Mouse (Mus musculus): Measurements from ENCODE around the gene Pced1b.

The Pced1b gene

DNA sequence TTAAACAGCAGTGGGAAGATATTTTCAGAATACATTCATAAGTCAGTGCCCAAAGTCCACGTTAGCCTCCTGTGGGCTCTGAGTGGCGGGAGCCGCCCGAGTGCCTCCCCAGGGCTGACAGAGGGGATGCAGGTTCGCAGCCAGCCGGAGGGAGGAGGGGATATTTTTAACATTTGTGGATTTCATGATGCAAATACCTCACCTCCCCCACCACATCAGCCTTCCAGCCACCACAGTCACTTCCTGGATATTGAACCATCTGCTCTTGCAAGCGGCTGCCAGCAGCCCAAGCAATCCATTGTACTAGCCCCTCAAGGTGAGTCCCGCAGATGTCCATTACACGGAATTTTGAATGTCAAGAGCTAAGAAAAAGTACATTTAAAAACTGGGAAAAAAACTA is 95.4 kb downstream of the Pced1b start:
- in situ Hi-C loops (cut with MboI, MseI), result no loop called here

DNA sequence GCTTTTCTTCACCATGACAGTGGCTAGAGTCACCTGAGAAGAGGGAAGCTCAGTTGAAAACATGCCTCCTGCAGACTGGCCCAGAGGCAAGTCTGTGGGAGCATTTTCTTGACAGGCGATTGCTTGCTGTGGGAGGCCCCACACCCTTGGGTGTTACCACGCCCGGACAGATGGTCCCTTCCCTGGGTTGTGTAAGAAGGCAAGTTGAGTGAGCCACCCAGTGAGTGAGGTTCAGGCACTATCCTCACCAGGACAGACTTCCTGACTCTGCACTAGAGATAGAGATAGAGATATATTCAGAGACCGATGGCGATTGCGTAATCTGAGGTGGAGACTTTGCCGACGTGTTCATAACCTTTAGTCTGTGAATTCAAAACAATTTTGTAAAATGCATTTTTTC is 96.0 kb downstream of the Pced1b start:
- in situ Hi-C loops (cut with MboI, MseI), result no loop called here

DNA sequence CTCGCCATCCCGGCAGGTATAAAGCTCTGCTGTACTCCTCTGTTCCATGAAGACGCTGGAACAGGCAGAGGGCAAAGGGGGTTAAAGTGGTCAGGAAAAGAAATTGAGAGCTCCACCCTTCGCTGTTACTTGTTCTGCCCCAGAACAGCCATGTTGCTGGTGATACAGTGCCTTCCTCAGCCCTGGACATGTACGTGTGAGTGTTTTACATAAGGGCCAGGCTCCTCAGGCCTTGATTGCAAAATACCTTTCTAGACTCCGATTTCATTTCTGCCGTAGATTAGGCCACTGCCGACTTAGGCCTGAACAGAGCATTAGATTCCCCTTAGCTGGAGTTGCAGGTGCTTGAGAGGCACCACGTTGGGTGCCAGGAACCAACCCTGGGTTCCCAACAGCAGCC is 97.0 kb downstream of the Pced1b start:
- in situ Hi-C loops (cut with MboI, MseI), result no loop called here

DNA sequence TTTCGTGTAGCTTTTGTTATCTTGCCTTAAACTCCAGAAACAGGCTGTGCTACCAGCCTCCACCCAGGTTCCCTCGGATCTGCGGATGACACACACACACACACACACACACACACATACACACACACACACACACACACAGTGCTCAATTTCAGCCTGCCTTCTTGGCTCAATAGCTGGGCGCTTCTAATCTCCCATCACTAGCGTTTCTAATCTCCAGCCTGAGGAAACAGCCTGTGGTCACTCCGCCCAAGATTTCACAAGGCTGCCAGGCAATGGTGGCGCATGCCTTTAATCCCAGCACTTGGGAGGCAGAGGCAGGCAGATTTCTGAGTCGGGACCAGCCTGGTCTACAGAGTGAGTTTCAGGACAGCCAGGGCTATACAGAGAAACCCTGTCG is 98.2 kb downstream of the Pced1b start:
- in situ Hi-C loops (cut with MboI, MseI), result no loop called here

DNA sequence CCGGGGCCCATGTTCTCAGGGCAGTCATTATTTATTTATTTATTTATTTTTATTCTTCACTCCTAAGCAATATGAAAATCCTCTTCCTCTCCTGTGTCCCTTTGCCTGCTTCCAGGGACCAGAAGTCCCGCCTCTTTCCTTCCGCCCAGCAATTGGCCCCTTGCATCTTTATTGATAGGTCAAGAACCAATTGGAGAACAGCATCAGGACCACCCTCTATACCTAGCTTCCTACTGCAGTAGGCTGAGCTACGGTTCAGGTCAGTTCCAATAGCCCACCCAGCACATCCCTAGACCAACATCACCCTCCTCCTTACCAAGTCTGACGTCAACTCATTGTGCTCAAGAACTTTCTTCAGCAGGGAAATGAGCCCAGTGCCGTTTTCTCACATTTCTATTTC is 99.0 kb downstream of the Pced1b start:
- in situ Hi-C loops (cut with MboI, MseI), result no loop called here

DNA sequence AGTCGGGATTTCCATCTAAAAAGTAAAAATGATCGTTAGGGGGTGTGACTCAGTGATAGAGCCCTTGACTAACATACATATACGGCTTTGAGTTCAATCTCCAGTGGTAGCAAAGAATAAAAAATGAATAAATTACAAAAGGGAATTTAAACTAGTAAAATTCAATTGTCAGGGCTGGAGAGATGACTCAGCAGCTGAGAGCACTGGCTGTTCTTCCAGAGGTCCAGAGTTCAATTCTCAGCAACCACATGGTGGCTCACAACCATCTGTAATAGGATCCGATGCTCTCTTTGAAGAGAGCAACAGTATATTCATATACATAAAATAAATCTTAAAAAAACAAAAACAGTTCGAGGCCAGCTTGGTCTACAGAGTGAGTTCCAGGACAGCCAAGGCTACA is 99.5 kb downstream of the Pced1b start:
- in situ Hi-C loops (cut with MboI, MseI), result no loop called here

DNA sequence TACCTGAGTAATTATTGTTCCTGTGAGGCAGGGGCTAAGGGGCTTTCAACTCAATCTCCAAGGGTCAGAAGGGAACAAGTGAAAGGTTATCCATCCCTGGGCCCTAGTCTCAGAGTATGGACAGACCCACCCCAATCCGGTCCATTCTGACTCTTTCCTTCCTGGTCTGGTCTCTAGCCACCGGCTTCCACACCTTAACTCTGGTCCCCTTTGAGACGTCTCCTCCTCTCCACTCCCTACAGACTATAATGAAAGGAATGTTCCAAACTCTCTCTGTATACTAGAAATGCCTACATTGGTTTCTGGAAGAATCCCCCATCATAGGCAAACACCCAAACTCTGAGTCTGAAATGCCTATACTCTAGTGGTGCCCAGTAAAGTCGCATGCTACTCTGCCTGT is 100.0 kb downstream of the Pced1b start:
- in situ Hi-C loops (cut with MboI, MseI), result no loop called here

DNA sequence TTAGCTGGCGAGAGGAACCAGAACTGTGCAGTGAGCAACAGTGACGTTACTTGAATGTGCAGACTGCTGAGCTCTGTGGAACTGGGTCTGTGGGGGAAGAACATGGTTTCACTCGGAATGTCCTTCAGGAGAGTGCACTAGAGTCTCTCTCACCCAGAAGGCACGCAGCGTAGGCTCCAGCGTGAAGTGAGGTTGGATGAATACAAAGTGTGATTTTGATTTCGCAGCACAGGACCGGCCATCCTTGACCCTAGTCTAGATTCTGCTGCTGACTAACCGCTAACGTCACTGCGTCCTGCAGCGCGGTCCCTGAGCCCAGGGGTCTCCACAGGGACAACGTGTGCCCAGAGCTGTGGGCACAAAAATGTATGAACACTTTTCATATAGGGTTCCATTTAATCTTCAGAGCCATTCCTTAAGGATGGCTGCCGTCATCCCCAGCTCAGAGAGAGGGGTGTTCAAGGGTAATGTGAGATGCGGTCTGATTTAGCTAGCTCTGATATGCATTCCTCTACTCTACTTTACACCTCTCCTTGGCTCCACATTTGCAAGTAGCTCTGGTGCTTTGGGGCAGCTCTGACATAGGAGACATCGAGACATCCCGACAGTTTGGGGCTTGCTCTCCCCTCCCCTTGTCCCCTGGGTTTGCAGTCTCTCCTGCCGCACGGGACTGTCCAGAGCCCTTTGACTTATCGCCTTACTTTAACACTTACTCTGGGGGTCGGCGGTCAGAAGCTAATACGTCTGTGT is 101.8 kb downstream of the Pced1b start:
- in situ Hi-C loops (cut with MboI, MseI), result no loop called here

DNA sequence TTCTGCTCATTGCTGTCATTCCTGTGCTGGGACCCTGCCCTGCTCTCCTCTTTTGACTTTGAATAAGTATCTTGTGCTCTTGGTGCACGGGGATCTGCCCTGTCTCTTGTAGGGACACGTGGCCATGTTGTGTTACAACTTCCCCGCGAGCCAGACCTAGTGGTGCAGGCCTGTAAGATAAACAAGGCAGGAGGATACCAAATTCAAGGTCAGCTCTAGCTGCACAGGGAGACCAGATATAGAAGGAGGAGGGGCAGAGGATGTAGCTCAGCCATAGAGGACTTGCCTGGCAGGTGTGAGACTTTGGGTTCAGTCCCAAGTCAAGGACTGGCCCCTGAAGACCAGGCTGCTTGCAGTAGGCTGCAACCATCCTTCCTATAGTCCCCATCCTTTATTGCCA is 103.6 kb downstream of the Pced1b start:
- in situ Hi-C loops (cut with MboI, MseI), result loop anchor here (25.0 kb wide), 1 partner anchor 638 kb away; no protein-coding TSS in a partner anchor

DNA sequence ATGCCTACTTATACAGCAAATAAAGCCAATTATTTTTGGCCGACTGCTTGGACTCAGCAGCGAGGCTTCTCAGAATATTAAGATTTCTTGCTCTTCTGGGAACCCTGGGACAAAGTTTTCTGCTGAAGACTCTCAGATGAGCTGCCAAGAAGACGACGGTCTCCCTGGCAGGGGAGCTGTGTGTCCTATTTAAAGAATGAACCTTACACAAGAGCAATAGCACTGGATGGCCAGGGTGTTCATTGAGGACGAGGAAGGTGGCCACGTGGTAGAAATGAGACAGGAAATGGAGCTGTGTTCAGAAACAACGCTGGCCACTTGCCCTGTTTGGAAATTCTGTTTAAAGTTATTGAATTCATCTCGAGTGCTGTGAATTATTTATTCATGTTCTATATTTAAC is 104.1 kb downstream of the Pced1b start:
- in situ Hi-C loops (cut with MboI, MseI), result loop anchor here (25.0 kb wide), 1 partner anchor 639 kb away; no protein-coding TSS in a partner anchor

DNA sequence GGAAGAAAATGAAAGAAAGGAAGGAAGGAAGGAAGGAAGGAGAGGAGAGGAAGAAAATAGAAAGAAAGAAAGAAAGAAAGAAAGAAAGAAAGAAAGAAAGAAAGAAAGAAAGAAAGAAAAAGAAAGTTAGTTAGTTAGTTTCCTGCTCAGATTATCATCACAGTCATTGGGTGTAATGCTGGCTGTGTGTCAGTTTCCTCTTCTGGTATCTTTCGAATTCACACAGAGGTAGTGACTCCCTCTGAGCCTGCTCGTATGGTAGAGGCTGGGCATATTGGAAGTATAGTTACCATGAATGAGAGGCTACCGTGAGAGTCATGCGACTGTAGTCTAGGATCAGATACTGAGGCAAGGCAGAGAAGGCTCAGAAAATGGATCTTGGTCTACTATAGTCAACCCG is 104.8 kb downstream of the Pced1b start:
- in situ Hi-C loops (cut with MboI, MseI), result loop anchor here (25.0 kb wide), 1 partner anchor 639 kb away; no protein-coding TSS in a partner anchor

DNA sequence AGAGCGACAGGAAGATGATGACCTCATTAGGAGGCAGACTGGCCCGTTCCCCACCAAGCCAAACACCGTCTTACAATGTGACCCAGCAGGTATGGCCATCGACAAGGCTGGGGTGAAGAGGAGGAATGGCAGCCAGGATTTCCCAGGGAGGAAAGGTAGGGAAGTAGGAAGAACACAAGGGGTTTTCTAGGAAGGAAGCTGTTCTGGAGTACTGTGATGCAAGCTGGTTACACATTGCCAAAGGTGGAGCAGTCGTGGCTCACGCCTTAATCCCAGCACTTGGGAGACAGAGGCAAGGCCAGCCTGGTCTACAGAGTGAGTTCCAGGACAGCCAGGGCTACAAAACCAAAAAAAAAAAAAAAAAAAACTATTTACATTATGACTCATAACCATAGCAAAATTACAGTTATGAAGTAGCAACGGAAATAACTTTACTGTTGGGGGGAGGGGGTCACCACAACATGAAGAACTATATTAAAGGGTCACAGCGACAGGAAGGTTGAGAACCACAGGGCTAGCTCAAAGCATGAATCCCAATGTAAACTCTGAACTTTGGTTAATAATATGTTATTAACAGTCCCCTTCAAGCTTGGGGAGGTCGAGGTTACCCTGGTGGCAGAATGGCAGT is 108.9 kb downstream of the Pced1b start:
- in situ Hi-C loops (cut with MboI, MseI), result loop anchor here (25.0 kb wide), 1 partner anchor 643 kb away; no protein-coding TSS in a partner anchor

DNA sequence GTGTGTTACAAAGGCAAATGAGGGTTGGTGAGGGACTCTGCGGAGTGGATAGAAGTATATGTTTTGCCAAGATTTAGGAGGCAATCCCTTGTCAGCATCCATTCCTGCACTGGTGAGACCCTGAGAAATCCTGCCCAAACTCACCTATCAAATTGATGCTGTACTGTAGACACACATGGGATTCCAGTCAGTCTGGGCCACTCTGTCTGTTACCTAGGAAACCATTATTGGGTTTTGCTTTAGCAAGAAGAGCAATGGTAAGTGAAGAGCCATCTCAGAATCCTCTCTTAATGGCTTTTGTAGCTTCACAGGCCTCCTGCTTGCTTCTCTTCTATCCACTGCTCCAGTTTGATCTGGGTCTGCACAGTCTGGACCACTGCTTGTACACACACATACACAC is 110.1 kb downstream of the Pced1b start:
- in situ Hi-C loops (cut with MboI, MseI), result loop anchor here (25.0 kb wide), 1 partner anchor 645 kb away; no protein-coding TSS in a partner anchor

DNA sequence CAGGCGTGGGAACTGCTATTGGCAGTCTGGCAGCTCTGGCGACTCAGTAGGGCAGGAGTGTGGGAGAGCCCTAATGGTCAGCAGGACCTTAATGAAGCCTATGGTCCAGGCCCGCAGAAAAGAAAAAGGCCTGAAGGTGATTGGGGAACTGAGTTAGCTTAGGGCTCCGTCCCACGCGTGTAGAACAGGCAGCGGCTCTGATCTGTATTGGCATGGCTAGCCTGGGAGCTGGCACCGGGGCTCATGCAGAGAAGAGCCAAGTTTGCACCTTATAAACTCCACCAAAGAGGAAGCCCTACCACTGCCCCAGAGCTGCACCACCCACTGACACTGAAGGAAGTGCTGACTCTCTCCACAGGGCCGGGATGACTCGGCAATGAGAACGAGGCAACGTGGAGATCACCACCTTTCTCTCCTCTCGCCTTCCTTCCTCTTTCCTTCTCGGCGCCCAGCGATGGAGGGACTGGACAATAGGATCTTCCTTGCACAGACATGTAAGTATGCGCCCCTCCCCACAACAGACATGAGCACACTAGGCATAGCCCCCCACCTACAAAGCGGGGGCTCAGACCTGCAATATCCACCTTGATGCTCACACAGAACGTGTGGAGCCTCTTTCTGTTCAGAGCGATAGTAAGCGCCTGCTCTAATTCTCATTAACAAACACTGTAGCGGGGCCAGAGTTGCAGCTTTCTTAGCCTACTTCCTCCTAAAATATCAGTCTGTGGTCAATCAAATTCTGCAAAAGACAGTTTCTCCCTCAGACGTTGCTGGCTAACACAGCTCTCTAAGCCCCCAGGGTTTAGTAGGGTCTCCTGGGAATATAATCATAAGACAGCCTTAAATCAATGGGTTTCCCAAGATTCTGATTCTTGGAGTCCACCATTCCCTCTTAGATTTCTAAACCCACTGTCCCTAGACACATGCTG is 114.2 kb downstream of the Pced1b start:
- in situ Hi-C loops (cut with MboI, MseI), result loop anchor here (25.0 kb wide), 1 partner anchor 649 kb away; no protein-coding TSS in a partner anchor

DNA sequence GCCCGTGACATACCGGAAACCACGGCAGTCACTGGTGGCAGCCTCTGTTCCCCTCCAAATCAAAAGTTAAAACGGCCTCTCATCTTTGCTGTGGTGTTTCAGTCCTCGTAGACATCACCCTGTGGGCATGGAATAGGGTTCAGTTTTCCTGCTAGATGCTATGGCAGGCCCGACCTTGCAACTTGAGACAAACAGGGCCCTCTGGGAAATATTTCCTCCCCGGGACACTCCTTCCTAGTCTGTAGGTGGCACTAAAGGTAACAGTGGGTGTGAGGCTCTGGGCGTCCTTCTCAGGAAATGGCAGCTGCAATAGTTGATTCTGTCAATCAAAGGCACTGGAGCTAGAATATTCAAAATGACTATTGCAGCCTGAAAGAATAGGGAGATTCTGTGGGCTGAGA is 114.9 kb downstream of the Pced1b start:
- in situ Hi-C loops (cut with MboI, MseI), result loop anchor here (25.0 kb wide), 1 partner anchor 649 kb away; no protein-coding TSS in a partner anchor

DNA sequence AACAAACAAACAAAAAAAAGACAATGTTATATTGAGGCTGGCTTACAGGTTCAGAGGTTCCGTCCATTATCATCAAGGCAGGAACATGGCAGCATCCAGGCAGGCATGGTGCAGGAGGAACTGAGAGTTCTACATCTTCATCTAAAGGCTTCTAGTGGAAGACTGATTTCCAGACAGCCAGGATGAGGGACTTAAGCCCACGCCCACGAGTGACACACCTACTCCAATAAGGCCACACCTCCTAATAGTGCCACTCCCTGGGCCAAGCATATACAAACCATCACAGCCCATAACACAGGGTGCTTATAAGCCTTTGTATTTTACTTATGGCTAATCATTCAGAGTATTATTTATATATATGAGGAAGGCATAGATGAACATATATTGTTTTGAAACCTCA is 117.4 kb downstream of the Pced1b start:
- in situ Hi-C loops (cut with MboI, MseI), result loop anchor here (25.0 kb wide), 1 partner anchor 652 kb away; no protein-coding TSS in a partner anchor

DNA sequence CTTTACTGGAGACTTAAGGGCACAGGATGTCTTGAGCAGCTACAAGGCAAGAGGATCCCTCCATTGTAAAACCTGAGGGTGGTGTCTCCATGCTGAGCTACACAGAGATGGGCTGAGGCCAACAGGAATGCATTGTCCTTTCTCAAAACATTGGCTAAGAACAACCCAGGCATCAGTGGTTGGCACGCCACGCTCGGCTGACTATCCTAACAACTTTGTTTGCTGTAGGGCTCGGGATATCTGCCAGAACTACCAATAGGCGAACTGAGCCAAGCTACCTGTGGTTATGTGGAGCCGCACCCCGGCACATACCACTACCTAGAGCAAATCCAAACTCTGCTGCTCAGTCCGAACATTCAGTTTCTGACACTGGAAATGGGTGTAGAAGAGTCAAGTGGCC is 118.1 kb downstream of the Pced1b start:
- in situ Hi-C loops (cut with MboI, MseI), result loop anchor here (25.0 kb wide), 1 partner anchor 653 kb away; no protein-coding TSS in a partner anchor

DNA sequence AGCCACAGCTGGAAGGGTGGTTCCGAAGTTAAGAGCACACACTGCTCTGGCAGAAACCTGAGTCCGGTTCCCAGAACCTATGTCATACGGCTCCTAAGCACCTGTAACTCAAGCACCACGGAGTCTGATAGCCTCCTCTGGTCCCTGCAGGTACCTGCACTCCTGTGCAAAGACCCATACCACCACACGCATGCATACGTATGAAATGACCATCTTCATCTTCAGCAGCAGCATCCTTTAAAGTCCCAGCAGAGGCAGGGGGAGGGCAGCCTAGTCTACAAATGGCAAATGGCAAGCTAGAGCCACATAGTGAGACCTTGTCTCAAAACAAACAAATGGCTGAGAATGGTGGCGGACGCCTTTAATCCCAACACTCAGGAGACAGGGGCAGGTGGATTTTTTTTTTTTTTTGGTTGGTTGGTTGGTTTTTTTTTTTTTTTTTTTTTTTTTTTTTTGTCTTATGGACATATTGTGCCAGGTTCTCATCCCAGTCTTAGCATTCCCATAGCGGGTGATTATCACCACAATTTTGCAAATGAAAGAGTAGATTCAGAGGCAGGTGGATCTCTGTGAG is 121.2 kb downstream of the Pced1b start:
- in situ Hi-C loops (cut with MboI, MseI), result loop anchor here (25.0 kb wide), 1 partner anchor 656 kb away; no protein-coding TSS in a partner anchor

DNA sequence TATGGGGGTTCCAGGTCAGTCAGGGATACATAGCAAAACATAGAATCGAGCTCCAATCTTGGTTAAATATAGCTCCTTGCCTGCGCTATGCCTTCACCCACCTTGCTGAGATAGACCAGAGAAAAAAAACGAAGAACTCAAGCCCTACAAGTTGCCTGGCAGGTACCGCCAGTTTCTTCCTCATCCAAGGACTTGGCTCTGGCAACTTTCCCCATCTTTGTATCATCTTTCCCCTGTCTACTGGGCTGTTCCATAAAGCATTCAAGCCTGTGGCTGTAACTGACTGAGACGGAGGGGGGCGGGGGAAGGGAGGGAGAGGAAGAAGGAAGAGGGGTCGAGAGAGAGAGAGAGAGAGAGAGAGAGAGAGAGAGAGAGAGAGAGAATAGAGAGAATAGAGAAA is 121.7 kb downstream of the Pced1b start:
- in situ Hi-C loops (cut with MboI, MseI), result loop anchor here (25.0 kb wide), 1 partner anchor 656 kb away; no protein-coding TSS in a partner anchor

DNA sequence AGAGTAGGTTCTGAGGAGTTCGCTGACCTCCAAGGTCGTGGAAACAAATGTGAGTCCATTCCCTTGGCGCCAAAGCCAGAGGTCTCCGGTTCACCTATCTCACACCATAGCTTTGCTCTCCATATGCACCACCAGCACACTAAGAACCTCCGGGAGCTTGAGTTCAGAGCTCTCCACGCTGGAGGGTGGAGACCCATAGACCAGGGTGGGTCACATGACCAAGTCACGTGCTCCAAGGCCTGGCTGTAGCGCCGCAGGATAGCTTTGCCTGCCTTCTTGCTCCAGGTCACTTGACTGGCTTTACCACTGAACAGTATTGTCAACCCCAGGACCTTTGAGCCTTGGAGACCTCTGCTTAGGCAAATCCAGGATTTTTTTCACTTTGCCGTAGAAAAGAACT is 122.2 kb downstream of the Pced1b start:
- in situ Hi-C loops (cut with MboI, MseI), result loop anchor here (25.0 kb wide), 1 partner anchor 657 kb away; no protein-coding TSS in a partner anchor

DNA sequence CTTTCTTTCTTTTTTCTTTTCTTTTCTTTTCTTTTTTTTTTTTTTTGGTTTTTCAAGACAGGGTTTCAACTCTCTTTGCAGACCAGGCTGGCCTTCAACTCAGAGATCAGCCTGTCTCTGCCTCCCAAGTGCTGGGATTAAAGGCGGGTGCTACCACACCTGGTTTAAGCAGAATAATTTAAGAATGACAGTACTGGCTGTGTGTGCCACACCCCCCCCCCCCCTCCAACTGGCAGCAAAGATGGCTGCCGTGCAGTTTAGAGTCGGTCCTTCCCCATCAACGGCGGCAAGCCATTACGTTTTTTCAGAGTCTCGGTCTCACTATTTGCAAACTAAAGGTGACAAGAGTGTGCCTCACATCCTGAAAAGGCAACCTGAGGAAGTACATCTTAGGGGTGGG is 124.0 kb downstream of the Pced1b start:
- in situ Hi-C loops (cut with MboI, MseI), result loop anchor here (5.0 to 25.0 kb wide), 2 partner anchors 86 to 659 kb away; no protein-coding TSS in a partner anchor
